Mouse (Mus musculus) embryonic facial prominence, embryonic 11.5 days (tissue): ENCODE data around the gene Ttc23. TPM values are rescaled to one million over a fixed set of nuclear protein-coding genes. Genes with fewer than 3 reads are reported as not detected.

Experiments used
- ATAC-seq: fragments of 200-750 bp; cut with Nextera tagmentation; replicated peaks from 2 replicates; pipeline ENCODE4 v1.8.0; 2017; ENCODE audit warnings: low read depth; ENCODE audit not compliant: insufficient number of reproducible peaks, low FRiP score, low TSS enrichment
- DNase-seq: peaks from one replicate; pipeline ENCODE4 v3.0.0-alpha.2; 2015; ENCODE audit warnings: low spot score
- H3K27ac ChIP-seq: fragments of 300-500 bp; sonication (generic); replicated peaks from 2 replicates; pipeline ENCODE4 v1.5.1; 2014; ENCODE audit warnings: mild to moderate bottlenecking, low read depth, low read length, control low read depth
- H3K27me3 ChIP-seq: fragments of 300-500 bp; sonication (generic); 2 replicates; pipeline ENCODE4 v1.6.1; 2014; ENCODE audit warnings: mild to moderate bottlenecking, low read length, moderate library complexity, mixed read lengths; ENCODE audit not compliant: control insufficient read depth, insufficient read depth
- H3K36me3 ChIP-seq: fragments of 300-500 bp; sonication (generic); replicated peaks from 2 replicates; pipeline ENCODE4 v1.6.1; 2014; ENCODE audit warnings: low read depth, mild to moderate bottlenecking, low read length, moderate library complexity, mixed read lengths; ENCODE audit not compliant: control insufficient read depth, insufficient read depth
- H3K4me1 ChIP-seq: fragments of 300-500 bp; sonication (generic); 2 replicates; pipeline ENCODE4 v1.6.1; 2014; ENCODE audit warnings: low read length, mixed read lengths; ENCODE audit not compliant: control insufficient read depth, insufficient read depth
- H3K4me2 ChIP-seq: fragments of 300-500 bp; sonication (generic); 2 replicates; pipeline ENCODE4 v1.6.1; 2014; ENCODE audit warnings: low read depth, mild to moderate bottlenecking, control low read depth, low read length, moderate library complexity
- H3K4me3 ChIP-seq: fragments of 300-500 bp; sonication (generic); 2 replicates; pipeline ENCODE4 v1.5.1; 2014; ENCODE audit warnings: low read depth, low read length, control low read depth
- H3K9ac ChIP-seq: fragments of 300-500 bp; sonication (generic); replicated peaks from 2 replicates; pipeline ENCODE4 v1.6.1; 2014; ENCODE audit warnings: mild to moderate bottlenecking, control low read depth, low read length
- H3K9me3 ChIP-seq: fragments of 300-500 bp; sonication (generic); replicated peaks from 2 replicates; pipeline ENCODE4 v1.6.1; 2016; ENCODE audit warnings: mild to moderate bottlenecking, low read length, inconsistent platforms, mixed read lengths; ENCODE audit not compliant: control insufficient read depth
- WGBS: fragments of 180-500 bp; shearing (Covaris S2); extraction: QIAGEN DNeasy Blood & Tissue Kit; methylation state at CpG from one replicate; pipeline ENCODE4 v1.1.7; 2014; 5-methylcytosine and 5-hydroxymethylcytosine counted together
- polyA plus RNA-seq: library from polyadenylated mRNA; unstranded; fragments of >200 nt; fragmentation: Nextera tagmentation; extraction: Ambion mirVana; gene quantifications from 2 replicates; pipeline ENCODE4 v1.2.1, GENCODE M21; 2014

Ttc23 gene
- polyA plus RNA-seq, 1 experiment from 2014 or later = 58.3 TPM

GRCm38 (mm10) chr7:67648376-67648775, 1.2 kb downstream of the Ttc23 start:
- DNase-seq = no peak
- 68% methylated on average over 4 of the region's 4 CpGs for WGBS
- ATAC-seq = no peak
- Histone ChIP-seq H3K9me3 (no peaks in the 10 kb centered on the region), H3K9ac (no peak overlapping the region), H3K27ac (no peak overlapping the region), H3K4me2 (peak overlapping the region; percentile 43), H3K4me1 (no peaks in the 10 kb centered on the region), H3K4me3 (peak overlapping the region; percentile 41), H3K27me3 (no peaks in the 10 kb centered on the region), H3K36me3 (no peaks in the 10 kb centered on the region)

GRCm38 (mm10) chr7:67652211-67652610, 5.0 kb downstream of the Ttc23 start:
- Histone ChIP-seq H3K4me1 (no peaks in the 10 kb centered on the region), H3K9ac (no peak overlapping the region), H3K4me2 (no peak overlapping the region), H3K27ac (no peak overlapping the region), H3K4me3 (no peak overlapping the region), H3K27me3 (no peaks in the 10 kb centered on the region), H3K9me3 (no peaks in the 10 kb centered on the region), H3K36me3 (no peaks in the 10 kb centered on the region)
- ATAC-seq (no peak), DNase-seq (no peak)
- 68% methylated on average over 5 of the region's 5 CpGs for WGBS

GRCm38 (mm10) chr7:67654668-67655067, 7.5 kb downstream of the Ttc23 start:
- Histone ChIP-seq H3K27me3 (no peaks in the 10 kb centered on the region), H3K27ac (no peak overlapping the region), H3K9ac (no peak overlapping the region), H3K9me3 (no peaks in the 10 kb centered on the region), H3K4me3 (no peak overlapping the region), H3K4me2 (no peak overlapping the region), H3K4me1 (no peaks in the 10 kb centered on the region), H3K36me3 (no peaks in the 10 kb centered on the region)
- no peak for ATAC-seq
- 77% methylated on average over 7 of the region's 7 CpGs for WGBS
- DNase-seq = no peak

GRCm38 (mm10) chr7:67655186-67655585, 8.0 kb downstream of the Ttc23 start:
- peak; percentile 70; the same call in 1 of the 2 replicates for ATAC-seq
- H3K4me3 ChIP-seq = no peak overlapping the region

GRCm38 (mm10) chr7:67658110-67658509, 10.9 kb downstream of the Ttc23 start:
- WGBS = 79% methylated on average over 4 of the region's 4 CpGs

More at GRCm38 (mm10) chr7:67655186-67655585, 8.0 kb downstream of the Ttc23 start:
- no peak overlapping the region for H3K27ac ChIP-seq
- H3K9me3 ChIP-seq = no peaks in the 10 kb centered on the region
- H3K4me1 ChIP-seq = no peaks in the 10 kb centered on the region
- H3K36me3 ChIP-seq = no peaks in the 10 kb centered on the region
- DNase-seq = peak; percentile 65
- 25% methylated on average over 1 of the region's 1 CpGs for WGBS
- H3K4me2 ChIP-seq = no peak overlapping the region
- no peak overlapping the region for H3K9ac ChIP-seq
- no peaks in the 10 kb centered on the region for H3K27me3 ChIP-seq

GRCm38 (mm10) chr7:67662424-67662823, 15.2 kb downstream of the Ttc23 start:
- 75% methylated on average over 5 of the region's 5 CpGs for WGBS
- Histone ChIP-seq H3K36me3 (no peaks in the 10 kb centered on the region; the same call in 1 of the 2 replicates), H3K27ac (no peak overlapping the region), H3K4me1 (no peaks in the 10 kb centered on the region), H3K27me3 (no peaks in the 10 kb centered on the region), H3K9me3 (no peaks in the 10 kb centered on the region), H3K9ac (no peak overlapping the region), H3K4me3 (no peak overlapping the region), H3K4me2 (no peak overlapping the region)
- ATAC-seq (no peak), DNase-seq (no peak)

More at GRCm38 (mm10) chr7:67658110-67658509, 10.9 kb downstream of the Ttc23 start:
- H3K4me1 ChIP-seq = no peaks in the 10 kb centered on the region
- H3K27me3 ChIP-seq = no peaks in the 10 kb centered on the region
- H3K4me2 ChIP-seq = no peak overlapping the region
- no peak overlapping the region for H3K9ac ChIP-seq
- no peaks in the 10 kb centered on the region for H3K9me3 ChIP-seq
- no peak overlapping the region for H3K27ac ChIP-seq
- no peaks in the 10 kb centered on the region for H3K36me3 ChIP-seq
- ATAC-seq (no peak), DNase-seq (no peak)
- no peak overlapping the region for H3K4me3 ChIP-seq

GRCm38 (mm10) chr7:67663981-67664694, 16.9 kb downstream of the Ttc23 start:
- Histone ChIP-seq H3K4me1 (no peaks in the 10 kb centered on the region), H3K9me3 (no peaks in the 10 kb centered on the region), H3K4me3 (no peak overlapping the region), H3K4me2 (no peak overlapping the region), H3K36me3 (no peaks in the 10 kb centered on the region; the same call in 1 of the 2 replicates), H3K27ac (no peak overlapping the region), H3K9ac (no peak overlapping the region), H3K27me3 (no peaks in the 10 kb centered on the region)
- ATAC-seq = peak; percentile 42; the same call in 1 of the 2 replicates
- no peak for DNase-seq
- WGBS = 80% methylated on average over 14 of the region's 14 CpGs

GRCm38 (mm10) chr7:67670965-67671364, 23.8 kb downstream of the Ttc23 start:
- H3K36me3 ChIP-seq = peaks cover 7% of the 10 kb centered on the region
- no peaks in the 10 kb centered on the region for H3K4me1 ChIP-seq
- no peak overlapping the region for H3K27ac ChIP-seq
- H3K9me3 ChIP-seq = no peaks in the 10 kb centered on the region
- WGBS = 96% methylated on average over 1 of the region's 1 CpGs
- H3K9ac ChIP-seq = no peak overlapping the region
- no peak overlapping the region for H3K4me3 ChIP-seq
- DNase-seq = no peak
- H3K4me2 ChIP-seq = no peak overlapping the region
- no peaks in the 10 kb centered on the region for H3K27me3 ChIP-seq
- no peak for ATAC-seq
